Comparison of ENCODE assay signal across 11 mouse cellular contexts in the genomic region with DNA sequence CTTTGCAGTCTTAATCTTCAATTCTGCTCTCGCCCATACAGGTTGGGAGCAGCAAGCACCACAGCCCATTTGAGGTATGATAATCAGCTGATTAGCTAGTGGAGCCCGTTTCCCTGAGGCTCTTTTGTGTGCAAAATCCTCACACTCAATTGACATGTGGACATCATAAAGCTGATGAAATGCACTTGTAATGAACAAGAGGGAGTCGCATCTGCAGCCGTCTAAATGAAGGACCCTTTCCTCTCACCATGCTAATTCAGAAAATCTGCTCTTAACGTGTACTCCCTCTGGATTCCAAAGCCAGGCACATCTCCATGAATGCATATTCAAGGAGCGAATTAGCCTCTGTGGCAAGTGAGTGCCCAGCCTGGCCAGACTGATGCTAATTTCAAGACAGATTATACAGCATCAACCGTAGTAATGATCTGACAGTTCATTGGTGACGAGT.
DNase-seq lines count a peak whose midpoint lies in the region; ATAC-seq lines count a peak whose summit lies in the region.
"Had no signal": no experiment of that assay in that cellular context is flagged by ENCODE, and none has a peak within 500 bp of the region (broad histone marks: within the 10 kb centered on the region; RNA-seq: fewer than 3 reads in every experiment).

No protein-coding gene starts in this region.

- whole genome bisulfite sequencing in heart, embryonic 16.5 days, result 24% methylated on average over 8 of the region's 8 CpGs
- WGBS in embryonic facial prominence, embryonic 13.5 days, result 10% methylated on average over 8 of the region's 8 CpGs
- 7% methylated on average over 8 of the region's 8 CpGs for WGBS in hindbrain, embryonic 16.5 days

- no peaks in the 10 kb centered on the region for H3K9me3 ChIP-seq in heart, embryonic 16.5 days (replicated peaks; ENCODE audit: control insufficient read depth, low read length)
- H3K9me3 ChIP-seq in embryonic facial prominence, embryonic 13.5 days, result no peaks in the 10 kb centered on the region
- H3K9me3 ChIP-seq in hindbrain, embryonic 16.5 days (ENCODE audit: control insufficient read depth, low read length), result no peaks in the 10 kb centered on the region

- H3K27ac ChIP-seq in heart, embryonic 16.5 days (ENCODE audit: low read length), result no peak overlapping the region
- no peak overlapping the region for H3K27ac ChIP-seq in embryonic facial prominence, embryonic 13.5 days
- H3K27ac ChIP-seq in hindbrain, embryonic 16.5 days (ENCODE audit: low read depth, low read length), result peak overlapping the region; percentile 44; the same call in 1 of the 2 replicates

- H3K4me2 ChIP-seq in heart, embryonic 16.5 days (ENCODE audit: low read depth, low read length), result peak overlapping the region; percentile 76
- H3K4me2 ChIP-seq in embryonic facial prominence, embryonic 13.5 days, result peak overlapping the region; percentile 65
- H3K4me2 ChIP-seq in hindbrain, embryonic 16.5 days (ENCODE audit: low read length), result peak overlapping the region; percentile 61

- H3K36me3 ChIP-seq in heart, embryonic 16.5 days (ENCODE audit: control insufficient read depth, insufficient read depth), result no peaks in the 10 kb centered on the region
- no peaks in the 10 kb centered on the region for H3K36me3 ChIP-seq in embryonic facial prominence, embryonic 13.5 days
- no peaks in the 10 kb centered on the region for H3K36me3 ChIP-seq in hindbrain, embryonic 16.5 days (ENCODE audit: control insufficient read depth, insufficient read depth, low read length)

- peaks cover 4% of the 10 kb centered on the region for H3K4me1 ChIP-seq in heart, embryonic 16.5 days (ENCODE audit: control insufficient read depth, insufficient read depth, low read length)
- H3K4me1 ChIP-seq in embryonic facial prominence, embryonic 13.5 days, result peaks cover 24% of the 10 kb centered on the region
- H3K4me1 ChIP-seq in hindbrain, embryonic 16.5 days (ENCODE audit: control insufficient read depth, insufficient read depth, low read depth, low read length), result peaks cover 17% of the 10 kb centered on the region

- peak overlapping the region; percentile 43 for H3K4me3 ChIP-seq in heart, embryonic 16.5 days (ENCODE audit: low read length)
- H3K4me3 ChIP-seq in embryonic facial prominence, embryonic 13.5 days, result 0 out of 2 replicates have a peak overlapping the region, but pooled peaks have one; percentile 8
- H3K4me3 ChIP-seq in hindbrain, embryonic 16.5 days (ENCODE audit: low read length), result no peak overlapping the region

- H3K9ac ChIP-seq in heart, embryonic 16.5 days (ENCODE audit: low read length), result no peak overlapping the region
- H3K9ac ChIP-seq in embryonic facial prominence, embryonic 13.5 days, result no peak overlapping the region
- H3K9ac ChIP-seq in hindbrain, embryonic 16.5 days (ENCODE audit: low read depth, low read length), result no peak overlapping the region

- intact Hi-C loops in gastrocnemius, postnatal 14 days (cut with DNase I; ENCODE audit: low total_unique reads), result no loop called here
- intact Hi-C loops in left cerebral cortex, postnatal 10 days (cut with DNase I), result no loop called here

- H3K27me3 ChIP-seq in heart, embryonic 16.5 days (ENCODE audit: control insufficient read depth, insufficient read depth, low read length), result peaks cover 12% of the 10 kb centered on the region; the same call in 1 of the 2 replicates
- peaks cover 33% of the 10 kb centered on the region for H3K27me3 ChIP-seq in embryonic facial prominence, embryonic 13.5 days
- H3K27me3 ChIP-seq in hindbrain, embryonic 16.5 days (replicated peaks; ENCODE audit: control insufficient read depth, insufficient read depth, low read length), result no peaks in the 10 kb centered on the region

- ATAC-seq in heart, embryonic 16.5 days (replicated peaks; ENCODE audit: extremely low read depth, insufficient read depth, low FRiP score), result no peak
- no peak for ATAC-seq in embryonic facial prominence, embryonic 13.5 days (ENCODE audit: insufficient number of reproducible peaks, insufficient read depth, low FRiP score, low TSS enrichment, low read depth)
- peak; percentile 39; the same call in 1 of the 2 replicates for ATAC-seq in hindbrain, embryonic 16.5 days

- DNase-seq in heart, postnatal 4 days, result no peak
- peak; percentile 30 for DNase-seq in neural tube, embryonic 10.5 days (ENCODE audit: extremely low spot score, low spot score)
- no peak for DNase-seq in ovary, postnatal 10 days (ENCODE audit: low spot score)
- no peak for DNase-seq in gastrocnemius, postnatal 14 days
- DNase-seq in left cerebral cortex, postnatal 10 days (ENCODE audit: extremely low spot score in 1 of 2, low spot score in 2 of 2), result no peak
- DNase-seq: kidney, adult 8-10 months; right cerebral cortex, postnatal 4 days; thymus, postnatal 25 days had no signal
